Mouse (Mus musculus) liver, embryonic 14.5 days (tissue): ENCODE data around the gene Nrp2. TPM values are rescaled to one million over a fixed set of nuclear protein-coding genes. Genes with fewer than 3 reads are reported as not detected.
A peak's percentile ranks its signal among the peaks of the same experiment; 100 is the strongest.

ENCODE experiments used
- ATAC-seq: fragments of 200-750 bp; cut with Nextera tagmentation; 2 replicates; pipeline ENCODE4 v1.8.0; 2017; ENCODE audit warnings: moderate number of reproducible peaks, mild to moderate bottlenecking, moderate library complexity; ENCODE audit not compliant: insufficient read depth
- DNase-seq, 3 experiments: peaks; one replicate each; pipeline ENCODE4 v3.0.0-alpha.2; 2012 to 2013; ENCODE audit warnings: low read depth in 3 of 3, low spot score in 3 of 3
- H3K27ac ChIP-seq: fragments of 300-500 bp; sonication (generic); 2 replicates; pipeline ENCODE4 v1.5.1; 2014; ENCODE audit warnings: moderate library complexity, mild to moderate bottlenecking, control low read depth, inconsistent platforms
- H3K27me3 ChIP-seq: fragments of 300-500 bp; sonication (generic); 2 replicates; pipeline ENCODE4 v1.6.1; 2014; ENCODE audit warnings: mild to moderate bottlenecking, low read length, moderate library complexity; ENCODE audit not compliant: control insufficient read depth, insufficient read depth
- H3K36me3 ChIP-seq: fragments of 300-500 bp; sonication (generic); replicated peaks from 2 replicates; pipeline ENCODE4 v1.6.1; 2014; ENCODE audit warnings: low read depth; ENCODE audit not compliant: control insufficient read depth, insufficient read depth
- H3K4me1 ChIP-seq, 2 experiments: fragments of 200-500 bp in 1 of 2; fragments of 300-500 bp in 1 of 2; sonication (generic) in 1 of 2; replicated peaks; 2 replicates each; pipeline ENCODE4 v1.6.1; 2012 to 2014; ENCODE audit warnings: antibody characterized with exemption in 1 of 2, inconsistent platforms in 1 of 2, low read length in 1 of 2; ENCODE audit not compliant: control insufficient read depth in 2 of 2, insufficient read depth in 2 of 2
- H3K4me2 ChIP-seq: fragments of 300-500 bp; sonication (generic); 2 replicates; pipeline ENCODE4 v1.6.1; 2014; ENCODE audit warnings: low read depth, mild to moderate bottlenecking, control low read depth, moderate library complexity
- H3K4me3 ChIP-seq, 2 experiments: fragments of 200-500 bp in 1 of 2; fragments of 300-500 bp in 1 of 2; sonication (generic) in 1 of 2; 2 replicates each; pipeline ENCODE4 v1.5.1; 2012 to 2014; ENCODE audit warnings: low read depth in 2 of 2, low read length in 2 of 2, mild to moderate bottlenecking in 2 of 2, control low read depth in 1 of 2, inconsistent platforms in 1 of 2, moderate library complexity in 1 of 2; ENCODE audit not compliant: insufficient read depth in 1 of 2
- H3K9ac ChIP-seq: fragments of 300-500 bp; sonication (generic); replicated peaks from 2 replicates; pipeline ENCODE4 v1.6.1; 2014; ENCODE audit warnings: mild to moderate bottlenecking, control low read depth, moderate library complexity
- H3K9me3 ChIP-seq: fragments of 300-500 bp; sonication (generic); 2 replicates; pipeline ENCODE4 v1.6.1; 2016; ENCODE audit warnings: low read length, mixed read lengths; ENCODE audit not compliant: control insufficient read depth
- CTCF ChIP-seq: IDR thresholded peaks from 2 replicates; pipeline ENCODE4 v1.5.1; 2016; ENCODE audit warnings: antibody characterized with exemption, low read depth, control low read depth
- EP300 ChIP-seq: IDR thresholded peaks from 2 replicates; pipeline ENCODE4 v1.6.1; 2016; ENCODE audit warnings: antibody characterized with exemption, low read depth
- WGBS: fragments of 180-500 bp; shearing (Covaris S2); extraction: QIAGEN DNeasy Blood & Tissue Kit; methylation state at CpG from one replicate; pipeline ENCODE4 v1.1.7; 2014; ENCODE audit not compliant: insufficient replicate concordance; 5-methylcytosine and 5-hydroxymethylcytosine counted together
- polyA plus RNA-seq, 2 experiments: library from polyadenylated mRNA; depleted of rRNA in 1 of 2; stranded (reverse) in 1 of 2; unstranded in 1 of 2; fragments of >200 nt; fragmentation: Nextera tagmentation in 1 of 2; extraction: Ambion mirVana in 1 of 2; gene quantifications; 2 replicates each; pipeline versions ENCODE4 v1.2.1 to v1.2.3; 2012 to 2014

Nrp2 gene
- polyA plus RNA-seq, 2 experiments = 0.32 to 0.76 TPM

DNA sequence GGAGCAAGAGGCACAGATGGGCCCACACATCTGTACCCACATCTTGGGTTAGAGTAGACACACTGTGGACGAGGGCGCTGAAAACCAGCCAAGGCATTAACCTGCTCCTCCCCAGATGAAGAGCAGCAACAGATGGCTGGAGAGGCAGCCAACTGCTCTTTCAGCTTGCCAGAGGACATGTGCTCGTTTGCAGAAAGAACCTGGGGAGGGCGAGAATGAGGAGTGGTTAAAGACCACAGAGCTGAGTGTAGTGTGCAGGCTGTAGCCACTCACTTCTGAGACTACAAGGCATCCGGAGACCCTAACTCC lies 81.0 kb downstream of the Nrp2 start:
- Histone ChIP-seq H3K36me3 (no peaks in the 10 kb centered on the region), H3K27me3 (no peaks in the 10 kb centered on the region), H3K4me2 (no peak overlapping the region), H3K27ac (no peak overlapping the region), H3K4me1 (no peaks in the 10 kb centered on the region), H3K4me3 (no peak overlapping the region), H3K9me3 (no peaks in the 10 kb centered on the region), H3K9ac (no peak overlapping the region)
- no peak for TF ChIP-seq CTCF
- no peak for TF ChIP-seq EP300
- no peak for DNase-seq
- 62% methylated on average over 5 of the region's 5 CpGs for whole genome bisulfite sequencing
- ATAC-seq = no peak

DNA sequence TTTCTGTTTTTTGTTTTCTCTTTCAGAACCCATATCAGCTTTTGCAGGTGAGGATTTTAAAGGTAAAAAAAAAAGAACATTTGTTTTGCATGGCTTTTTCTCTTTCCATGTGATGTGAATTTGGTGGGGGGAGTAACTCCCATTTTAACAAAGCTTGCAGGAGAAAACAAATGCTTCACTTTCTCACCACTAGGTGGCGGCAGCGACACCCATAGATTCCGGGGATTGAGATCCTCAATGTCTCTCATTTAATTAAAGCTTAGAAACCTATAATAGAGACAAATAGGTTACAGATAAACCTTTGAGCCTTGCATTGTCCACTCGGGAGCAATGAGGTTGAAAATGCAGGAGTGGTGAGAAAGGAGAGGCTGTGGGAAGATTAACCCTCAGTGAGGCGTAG lies 83.2 kb downstream of the Nrp2 start:
- no peak for ATAC-seq
- H3K4me3 ChIP-seq = no peak overlapping the region
- TF ChIP-seq EP300 (no peak), CTCF (peak; percentile 76)
- no peak overlapping the region for H3K9ac ChIP-seq
- H3K9me3 ChIP-seq = no peaks in the 10 kb centered on the region
- no peak overlapping the region for H3K27ac ChIP-seq
- DNase-seq = no peak
- no peaks in the 10 kb centered on the region for H3K36me3 ChIP-seq
- H3K4me1 ChIP-seq = no peaks in the 10 kb centered on the region
- 23% methylated on average over 5 of the region's 5 CpGs for WGBS
- H3K27me3 ChIP-seq = no peaks in the 10 kb centered on the region; the same call in 1 of the 2 replicates
- no peak overlapping the region for H3K4me2 ChIP-seq

- ATAC-seq = no peak
- Histone ChIP-seq H3K4me1 (no peaks in the 10 kb centered on the region), H3K27ac (no peak overlapping the region), H3K27me3 (no peaks in the 10 kb centered on the region; the same call in 1 of the 2 replicates), H3K4me3 (no peak overlapping the region), H3K36me3 (no peaks in the 10 kb centered on the region), H3K9ac (no peak overlapping the region), H3K9me3 (no peaks in the 10 kb centered on the region), H3K4me2 (no peak overlapping the region)
- no peak for TF ChIP-seq EP300
- no peak for DNase-seq
- WGBS = 65% methylated on average over 10 of the region's 10 CpGs
These were observed 84.5 kb downstream of the Nrp2 start for GRCm38 (mm10) chr1:62787546-62787945.

DNA sequence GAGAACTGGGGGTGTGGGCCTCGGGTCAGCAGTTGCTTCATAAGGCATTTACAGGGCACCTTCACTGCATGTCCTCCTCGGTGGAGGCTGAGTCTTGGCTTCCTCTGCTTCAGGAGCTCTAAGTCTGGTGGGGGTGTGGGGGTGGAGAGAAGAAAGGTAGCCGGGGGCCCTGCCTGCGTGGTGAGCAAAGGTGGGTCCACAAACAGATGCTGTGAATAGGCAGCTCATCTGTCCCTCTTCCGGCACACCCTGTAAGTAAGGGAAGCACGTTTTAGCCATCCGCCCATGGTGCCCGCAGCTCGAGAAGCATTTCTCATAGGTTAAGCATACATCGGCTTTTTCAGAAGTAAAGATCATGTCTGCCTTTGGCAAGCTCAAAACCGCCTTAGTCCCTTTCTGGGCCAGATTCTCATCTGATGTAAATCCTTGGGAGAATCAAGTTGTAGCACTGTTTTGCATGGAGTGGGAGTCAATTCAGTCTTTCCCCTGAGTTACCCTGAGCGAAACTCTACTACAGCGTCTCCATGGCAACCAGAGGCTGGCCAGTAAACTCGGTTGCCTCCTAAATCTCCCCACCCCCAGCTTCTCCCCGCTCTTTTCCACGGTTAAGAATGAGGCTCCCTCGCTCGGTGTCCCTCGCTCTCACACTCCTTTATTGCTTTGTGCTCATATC lies 91.3 kb downstream of the Nrp2 start:
- H3K4me2 ChIP-seq = no peak overlapping the region
- DNase-seq = no peak
- H3K4me1 ChIP-seq = peaks cover 0 to 2% of the 10 kb centered on the region in 2 experiments; a peak in 1 of 4 replicates
- H3K9ac ChIP-seq = no peak overlapping the region
- no peaks in the 10 kb centered on the region; the same call in 1 of the 2 replicates for H3K27me3 ChIP-seq
- H3K4me3 ChIP-seq = no peak overlapping the region
- TF ChIP-seq CTCF = no peak
- TF ChIP-seq EP300 = no peak
- no peak for ATAC-seq
- WGBS = 48% methylated on average over 19 of the region's 19 CpGs
- H3K36me3 ChIP-seq = no peaks in the 10 kb centered on the region
- no peak overlapping the region for H3K27ac ChIP-seq
- H3K9me3 ChIP-seq = no peaks in the 10 kb centered on the region

DNA sequence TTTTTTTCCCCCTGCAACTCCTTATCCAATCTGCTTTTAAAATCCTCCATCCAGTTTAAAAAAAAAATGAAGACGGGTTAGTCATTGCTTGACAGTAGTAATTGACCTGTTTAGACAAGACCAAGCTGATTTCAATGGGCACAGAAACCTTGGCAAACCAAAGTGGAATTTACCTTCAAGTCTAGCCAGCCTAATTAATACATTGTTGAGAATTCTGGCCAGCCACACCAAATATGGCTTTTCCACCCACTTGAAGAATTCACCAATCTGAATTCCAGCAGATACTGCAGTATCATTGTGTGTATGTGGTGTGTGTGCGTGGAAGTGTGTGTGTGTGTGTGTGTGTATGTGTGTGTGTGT lies 91.8 kb downstream of the Nrp2 start:
- H3K9ac ChIP-seq = no peak overlapping the region
- H3K4me2 ChIP-seq = no peak overlapping the region
- no peaks in the 10 kb centered on the region for H3K9me3 ChIP-seq
- peaks cover 3 to 4% of the 10 kb centered on the region in 2 experiments for H3K4me1 ChIP-seq
- DNase-seq (no peak), ATAC-seq (no peak)
- H3K27me3 ChIP-seq = no peaks in the 10 kb centered on the region; the same call in 1 of the 2 replicates
- no peak for TF ChIP-seq CTCF
- TF ChIP-seq EP300 = no peak
- no peaks in the 10 kb centered on the region for H3K36me3 ChIP-seq
- no peak overlapping the region for H3K27ac ChIP-seq
- 56% methylated on average over 2 of the region's 2 CpGs for WGBS
- H3K4me3 ChIP-seq = no peak overlapping the region
